Comparison of ENCODE assay signal across 16 mouse cellular contexts in the genomic region with DNA sequence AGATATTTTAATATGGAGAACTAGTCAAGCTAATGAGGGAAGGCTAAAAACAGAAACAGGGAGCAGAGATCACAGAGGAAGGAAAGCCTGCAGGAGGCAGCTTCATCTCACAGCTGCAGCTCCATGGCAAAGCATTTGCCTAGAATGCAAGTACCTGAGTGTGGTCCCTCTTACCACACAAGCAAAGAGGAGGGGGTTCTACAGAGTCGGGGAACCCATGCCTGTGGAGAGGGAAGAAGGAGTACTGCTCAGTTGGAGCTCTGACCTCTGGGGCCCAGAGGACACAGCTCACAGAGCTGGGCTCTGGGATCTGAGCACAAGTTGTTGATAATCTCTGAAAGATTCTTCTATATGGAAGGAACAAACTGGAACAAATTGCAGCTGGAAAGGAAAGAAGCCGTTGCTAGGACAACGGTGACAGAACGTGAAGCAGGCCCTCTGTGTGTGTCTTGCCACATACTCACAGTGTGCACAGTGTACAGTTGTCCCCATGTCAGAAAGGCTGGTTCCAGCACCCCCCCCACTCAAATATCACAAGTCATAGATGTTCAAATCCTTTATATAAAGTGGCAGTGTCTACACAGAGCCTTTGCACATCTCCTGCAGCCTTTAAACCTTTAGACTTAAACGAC.
DNase-seq lines count a peak whose midpoint lies in the region; ATAC-seq and TF ChIP-seq lines count a peak whose summit lies in the region.
"Had no signal": no experiment of that assay in that cellular context is flagged by ENCODE, and none has a peak within 500 bp of the region (broad histone marks: within the 10 kb centered on the region; RNA-seq: fewer than 3 reads in every experiment).

No protein-coding gene starts in this region.

- no peak overlapping the region for H3K9ac ChIP-seq in hindbrain, embryonic 12.5 days
- H3K9ac ChIP-seq in midbrain, postnatal 0 days (replicated peaks; ENCODE audit: low read length, poor library complexity, severe bottlenecking), result no peak overlapping the region
- no peak overlapping the region for H3K9ac ChIP-seq in lung, postnatal 0 days (replicated peaks; ENCODE audit: low read depth)

- no peak overlapping the region for H3K4me3 ChIP-seq in hindbrain, embryonic 12.5 days
- H3K4me3 ChIP-seq in midbrain, postnatal 0 days (ENCODE audit: low read depth, low read length), result no peak overlapping the region
- no peak overlapping the region for H3K4me3 ChIP-seq in lung, postnatal 0 days (ENCODE audit: low read depth, low read length)
- H3K4me3 ChIP-seq: myocyte had no signal

- H3K4me1 ChIP-seq in hindbrain, embryonic 12.5 days, result peaks cover 7% of the 10 kb centered on the region; the same call in 1 of the 2 replicates
- H3K4me1 ChIP-seq in midbrain, postnatal 0 days (ENCODE audit: insufficient read depth, low read length), result no peaks in the 10 kb centered on the region
- H3K4me1 ChIP-seq in lung, postnatal 0 days (ENCODE audit: insufficient read depth, low read depth, low read length), result no peaks in the 10 kb centered on the region

- 40% methylated on average over 5 of the region's 5 CpGs for WGBS in hindbrain, embryonic 12.5 days
- 13% methylated on average over 5 of the region's 5 CpGs for WGBS in midbrain, postnatal 0 days
- WGBS in lung, postnatal 0 days, result 50% methylated on average over 5 of the region's 5 CpGs

- no peaks in the 10 kb centered on the region for H3K36me3 ChIP-seq in hindbrain, embryonic 12.5 days
- H3K36me3 ChIP-seq in midbrain, postnatal 0 days (ENCODE audit: insufficient read depth, low read length), result no peaks in the 10 kb centered on the region
- H3K36me3 ChIP-seq in lung, postnatal 0 days (ENCODE audit: insufficient read depth, low read length), result no peaks in the 10 kb centered on the region

- H3K27me3 ChIP-seq in hindbrain, embryonic 12.5 days, result no peaks in the 10 kb centered on the region
- H3K27me3 ChIP-seq in midbrain, postnatal 0 days (ENCODE audit: insufficient read depth, low read length), result no peaks in the 10 kb centered on the region
- H3K27me3 ChIP-seq in lung, postnatal 0 days (replicated peaks; ENCODE audit: insufficient read depth, low read length), result no peaks in the 10 kb centered on the region

- H3K4me2 ChIP-seq in hindbrain, embryonic 12.5 days (replicated peaks), result no peak overlapping the region
- H3K4me2 ChIP-seq in midbrain, postnatal 0 days (ENCODE audit: low read depth, low read length, poor library complexity, severe bottlenecking), result no peak overlapping the region
- no peak overlapping the region for H3K4me2 ChIP-seq in lung, postnatal 0 days (replicated peaks; ENCODE audit: low read depth, low read length)
- H3K4me2 ChIP-seq: liver, embryonic 11.5 days had no signal

- ATAC-seq in hindbrain, embryonic 12.5 days (ENCODE audit: low FRiP score), result peak; percentile 84
- peak; percentile 81 for ATAC-seq in midbrain, postnatal 0 days (ENCODE audit: low FRiP score)
- no peak; the same call in 1 of the 2 replicates for ATAC-seq in lung, postnatal 0 days
- ATAC-seq: intestine, embryonic 16.5 days had no signal

- peak; percentile 31 for DNase-seq in embryo, embryonic 10.5 days (ENCODE audit: low spot score)
- DNase-seq in embryo, embryonic 9.5 days (ENCODE audit: extremely low spot score), result no peak
- DNase-seq in layer of hippocampus, adult 9-11 months, result peak; percentile 32
- no peak for DNase-seq in layer of hippocampus, postnatal 36 days
- DNase-seq in midbrain, postnatal 0 days (ENCODE audit: low spot score), result peak; percentile 74
- no peak for DNase-seq in adrenal gland, postnatal 14 days
- DNase-seq in lung, postnatal 0 days (ENCODE audit: low spot score), result no peak
- DNase-seq: adrenal gland, postnatal 10 days; cerebellum, adult 11-12 months; kidney, postnatal 36 days; lung, postnatal 4 days; thymus, adult 18-20 months had no signal

- peak; percentile 30; the same call in 1 of the 2 replicates for TF ChIP-seq CTCF in midbrain, postnatal 0 days (IDR thresholded peaks at IDR 0.05)
- no peak for TF ChIP-seq CTCF in lung, postnatal 0 days (IDR thresholded peaks at IDR 0.05)

- no peaks in the 10 kb centered on the region for H3K9me3 ChIP-seq in hindbrain, embryonic 12.5 days (replicated peaks)
- no peaks in the 10 kb centered on the region for H3K9me3 ChIP-seq in midbrain, postnatal 0 days (ENCODE audit: low read length)
- H3K9me3 ChIP-seq in lung, postnatal 0 days (ENCODE audit: low read length), result no peaks in the 10 kb centered on the region

- TF ChIP-seq EP300 in lung, postnatal 0 days (IDR thresholded peaks at IDR 0.05), result no peak

- H3K27ac ChIP-seq in hindbrain, embryonic 12.5 days, result no peak overlapping the region
- H3K27ac ChIP-seq in midbrain, postnatal 0 days (ENCODE audit: low read depth, low read length), result peak overlapping the region; percentile 4; the same call in 1 of the 2 replicates
- no peak overlapping the region for H3K27ac ChIP-seq in lung, postnatal 0 days (ENCODE audit: low read length)

Comparison
In these comparisons a context has a peak if more than half of its experiments do, and no peak if none do; other contexts are left out.
1. DNase-seq: peak in embryo, embryonic 10.5 days (single experiment), layer of hippocampus, adult 9-11 months (single experiment) and midbrain, postnatal 0 days (single experiment); none in embryo, embryonic 9.5 days (single experiment), layer of hippocampus, postnatal 36 days (0 of 2), adrenal gland, postnatal 14 days (single experiment) and lung, postnatal 0 days (single experiment).